Mouse (Mus musculus): ENCODE measurements around the gene Capn11. TPM values are rescaled to one million over a fixed set of nuclear protein-coding genes. Genes with fewer than 3 reads are reported as not detected.
"Not testable (repeated sequence)": the region's sequence is repeated elsewhere in the genome, so short reads cannot be mapped to it uniquely, and the experiment has no call there.

Capn11 gene
- polyA plus RNA-seq, 1 experiment from 2014 or later: 0.52 TPM

- no peak overlapping the region for H3K27ac ChIP-seq (ENCODE audit: low read depth, low read length)
These were observed 31.0 kb downstream of the Capn11 start for GRCm38 (mm10) chr17:45628160-45628559.

GRCm38 (mm10) chr17:45626577-45627134 is 32.5 kb downstream of the Capn11 start:
- Histone ChIP-seq H3K36me3 (ENCODE audit: control insufficient read depth, insufficient read depth, low read length) (no peaks in the 10 kb centered on the region), H3K9ac (ENCODE audit: low read length) (no peak overlapping the region; the same call in 1 of the 2 replicates), H3K4me3 (ENCODE audit: low read depth, low read length) (no peak overlapping the region), H3K9me3 (ENCODE audit: control insufficient read depth, low read length) (no peaks in the 10 kb centered on the region), H3K4me2 (no peak overlapping the region; the same call in 1 of the 2 replicates), H3K4me1 (ENCODE audit: control insufficient read depth, insufficient read depth, low read length) (0 out of 2 replicates have a peak, but pooled peaks cover 4% of the 10 kb centered on the region), H3K27ac (ENCODE audit: low read depth, low read length) (no peak overlapping the region), H3K27me3 (ENCODE audit: control insufficient read depth, insufficient read depth, low read length) (no peaks in the 10 kb centered on the region)
- DNase-seq (ENCODE audit: low spot score, missing footprints) (peak; percentile 98), ATAC-seq (ENCODE audit: low FRiP score) (peak; percentile 45)
- 26% methylated on average over 15 of the region's 15 CpGs for WGBS

More at GRCm38 (mm10) chr17:45628160-45628559, 31.0 kb downstream of the Capn11 start:
- Histone ChIP-seq H3K4me2 (no peak overlapping the region), H3K9me3 (ENCODE audit: control insufficient read depth, low read length) (no peaks in the 10 kb centered on the region), H3K4me3 (ENCODE audit: low read depth, low read length) (no peak overlapping the region), H3K9ac (ENCODE audit: low read length) (no peak overlapping the region), H3K4me1 (ENCODE audit: control insufficient read depth, insufficient read depth, low read length) (0 out of 2 replicates have a peak, but pooled peaks cover 4% of the 10 kb centered on the region), H3K27me3 (ENCODE audit: control insufficient read depth, insufficient read depth, low read length) (no peaks in the 10 kb centered on the region), H3K36me3 (ENCODE audit: control insufficient read depth, insufficient read depth, low read length) (no peaks in the 10 kb centered on the region)
- ATAC-seq (ENCODE audit: low FRiP score) (no peak), DNase-seq (ENCODE audit: low spot score, missing footprints) (no peak)
- WGBS: 17% methylated on average over 3 of the region's 3 CpGs

DNA sequence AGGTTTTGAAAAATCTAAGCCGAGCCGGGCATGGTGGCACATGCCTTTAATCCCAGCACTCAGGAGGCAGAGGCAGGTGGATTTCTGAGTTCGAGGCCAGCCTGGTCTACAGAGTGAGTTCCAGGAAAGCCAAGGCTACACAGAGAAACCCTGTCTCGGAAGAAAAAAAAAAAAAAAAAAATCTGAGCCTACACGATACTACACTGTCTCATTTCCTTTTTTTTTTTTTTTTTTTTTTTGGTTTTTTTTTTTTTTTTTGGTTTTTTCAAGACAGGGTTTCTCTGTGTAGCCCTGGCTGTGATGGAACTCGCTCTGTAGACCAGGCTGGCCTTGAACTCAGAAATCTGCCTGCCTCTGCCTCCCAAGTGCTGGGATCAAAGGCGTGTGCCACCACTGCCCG is 35.7 kb downstream of the Capn11 start:
- not testable (repeated sequence) for H3K27ac ChIP-seq (ENCODE audit: low read depth, low read length); H3K4me2 ChIP-seq; H3K9ac ChIP-seq (ENCODE audit: low read length); H3K4me1 ChIP-seq (ENCODE audit: control insufficient read depth, insufficient read depth, low read length); H3K27me3 ChIP-seq (ENCODE audit: control insufficient read depth, insufficient read depth, low read length); H3K36me3 ChIP-seq (ENCODE audit: control insufficient read depth, insufficient read depth, low read length); ATAC-seq (ENCODE audit: low FRiP score); H3K9me3 ChIP-seq (ENCODE audit: control insufficient read depth, low read length); DNase-seq (ENCODE audit: low spot score, missing footprints); H3K4me3 ChIP-seq (ENCODE audit: low read depth, low read length)
- WGBS: 92% methylated on average over 8 of the region's 8 CpGs

DNA sequence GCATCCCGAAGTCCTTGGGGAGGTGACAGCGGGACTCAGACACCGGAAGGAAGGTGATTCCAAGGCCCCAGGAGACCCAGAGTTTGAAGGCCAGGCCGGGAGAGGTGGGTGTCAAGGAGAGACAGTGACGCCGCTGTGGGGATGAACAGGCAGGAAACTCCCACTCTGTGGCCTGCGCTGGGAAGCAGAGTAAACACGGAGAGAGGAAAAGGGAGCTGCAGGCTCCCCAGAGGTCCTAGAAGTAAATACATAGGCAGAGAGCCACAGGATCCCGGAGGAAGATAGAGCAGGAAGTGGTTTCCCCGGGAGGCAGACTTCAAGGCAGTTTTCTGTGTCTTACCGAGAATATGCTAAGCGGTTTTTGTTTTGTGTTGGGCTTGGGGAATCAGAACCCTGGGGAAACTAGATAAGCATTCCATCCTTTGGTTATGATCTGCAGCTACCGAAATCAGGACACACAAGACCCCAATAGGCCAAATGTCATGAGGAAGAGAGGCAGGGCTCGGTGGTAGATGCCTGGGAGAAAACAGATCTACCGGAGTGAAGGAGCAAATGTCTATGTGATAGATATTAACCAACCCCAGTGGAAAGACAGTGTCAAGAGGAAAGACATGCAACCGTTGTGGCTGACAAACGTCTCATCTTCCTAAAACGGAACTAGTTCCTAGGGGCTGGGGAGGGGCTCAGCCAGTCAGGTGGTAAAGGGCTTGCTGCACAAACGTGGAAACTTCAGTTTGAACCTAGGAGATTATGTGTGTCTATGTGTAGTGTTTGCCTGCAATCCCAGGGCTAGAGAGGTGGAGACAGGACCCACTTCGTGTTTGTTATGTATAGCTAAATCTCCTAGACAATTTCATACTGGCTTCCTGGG is 39.5 kb downstream of the Capn11 start:
- Histone ChIP-seq H3K27me3 (ENCODE audit: control insufficient read depth, insufficient read depth, low read length) (no peaks in the 10 kb centered on the region), H3K27ac (ENCODE audit: low read depth, low read length) (no peak overlapping the region), H3K9me3 (ENCODE audit: control insufficient read depth, low read length) (no peaks in the 10 kb centered on the region), H3K4me2 (peak overlapping the region; percentile 22), H3K36me3 (ENCODE audit: control insufficient read depth, insufficient read depth, low read length) (no peaks in the 10 kb centered on the region), H3K4me1 (ENCODE audit: control insufficient read depth, insufficient read depth, low read length) (0 out of 2 replicates have a peak, but pooled peaks cover 4% of the 10 kb centered on the region), H3K4me3 (ENCODE audit: low read depth, low read length) (0 out of 2 replicates have a peak overlapping the region, but pooled peaks have one; percentile 1), H3K9ac (ENCODE audit: low read length) (peak overlapping the region; percentile 44; the same call in 1 of the 2 replicates)
- ATAC-seq (ENCODE audit: low FRiP score) (no peak), DNase-seq (ENCODE audit: low spot score, missing footprints) (peak; percentile 86)
- WGBS: 33% methylated on average over 20 of the region's 20 CpGs

GRCm38 (mm10) chr17:45618941-45619385 is 40.2 kb downstream of the Capn11 start:
- ATAC-seq (ENCODE audit: low FRiP score) (peak; percentile 30; the same call in 1 of the 2 replicates), DNase-seq (ENCODE audit: low spot score, missing footprints) (peak; percentile 91)
- H3K9me3 ChIP-seq (ENCODE audit: control insufficient read depth, low read length): no peaks in the 10 kb centered on the region
- peak overlapping the region; percentile 22 for H3K4me2 ChIP-seq
- H3K27ac ChIP-seq (ENCODE audit: low read depth, low read length): no peak overlapping the region
- peak overlapping the region; percentile 44; the same call in 1 of the 2 replicates for H3K9ac ChIP-seq (ENCODE audit: low read length)
- no peak overlapping the region for H3K4me3 ChIP-seq (ENCODE audit: low read depth, low read length)
- WGBS: 15% methylated on average over 8 of the region's 8 CpGs
- no peaks in the 10 kb centered on the region for H3K36me3 ChIP-seq (ENCODE audit: control insufficient read depth, insufficient read depth, low read length)
- 0 out of 2 replicates have a peak, but pooled peaks cover 4% of the 10 kb centered on the region for H3K4me1 ChIP-seq (ENCODE audit: control insufficient read depth, insufficient read depth, low read length)
- no peaks in the 10 kb centered on the region for H3K27me3 ChIP-seq (ENCODE audit: control insufficient read depth, insufficient read depth, low read length)

DNA sequence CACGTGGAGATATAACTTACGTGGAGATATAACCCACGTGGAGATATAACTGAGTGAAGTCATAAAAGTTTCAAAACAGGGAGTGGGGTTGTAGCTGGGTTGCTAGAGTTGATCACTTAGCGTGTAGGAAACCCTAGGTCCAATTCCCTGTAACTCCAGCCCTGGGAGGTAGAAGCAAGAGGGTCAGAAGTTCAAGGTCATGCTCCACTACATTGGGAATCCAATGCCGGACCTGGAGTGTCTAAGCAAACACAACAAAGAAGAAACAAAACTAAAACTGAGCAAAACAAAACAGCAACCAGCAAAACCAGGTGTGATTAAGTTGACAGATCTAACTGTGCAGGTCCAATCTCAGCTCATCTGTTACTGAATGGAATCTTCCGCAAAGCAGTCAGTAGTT is 41.5 kb downstream of the Capn11 start:
- Histone ChIP-seq H3K4me1 (ENCODE audit: control insufficient read depth, insufficient read depth, low read length) (0 out of 2 replicates have a peak, but pooled peaks cover 4% of the 10 kb centered on the region), H3K27ac (ENCODE audit: low read depth, low read length) (no peak overlapping the region), H3K4me2 (no peak overlapping the region), H3K4me3 (ENCODE audit: low read depth, low read length) (no peak overlapping the region), H3K36me3 (ENCODE audit: control insufficient read depth, insufficient read depth, low read length) (no peaks in the 10 kb centered on the region), H3K9ac (ENCODE audit: low read length) (no peak overlapping the region), H3K27me3 (ENCODE audit: control insufficient read depth, insufficient read depth, low read length) (no peaks in the 10 kb centered on the region), H3K9me3 (ENCODE audit: control insufficient read depth, low read length) (no peaks in the 10 kb centered on the region)
- DNase-seq (ENCODE audit: low spot score, missing footprints): no peak
- no peak for ATAC-seq (ENCODE audit: low FRiP score)
- WGBS: 89% methylated on average over 6 of the region's 6 CpGs

DNA sequence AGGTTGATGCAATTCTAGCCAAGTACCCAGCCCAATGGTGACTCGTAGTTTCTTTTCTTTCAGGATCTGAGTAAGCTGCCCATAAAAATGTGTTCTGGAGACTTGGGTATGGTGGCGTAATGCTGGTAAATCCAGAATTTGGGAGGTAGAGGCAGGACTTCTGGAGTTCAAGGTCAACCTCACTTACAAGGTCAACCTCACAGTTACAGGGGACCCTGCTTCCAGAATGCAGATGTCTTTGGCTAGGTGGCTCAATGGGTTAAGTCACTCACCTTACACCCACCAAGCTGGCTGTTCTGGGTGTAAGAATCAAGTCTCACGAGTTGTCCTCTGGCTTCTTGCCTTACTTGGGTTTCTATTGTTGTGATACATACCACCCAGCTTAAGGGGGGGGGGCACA is 42.4 kb downstream of the Capn11 start:
- Histone ChIP-seq H3K4me3 (ENCODE audit: low read depth, low read length) (no peak overlapping the region), H3K36me3 (ENCODE audit: control insufficient read depth, insufficient read depth, low read length) (no peaks in the 10 kb centered on the region)
- 86% methylated on average over 3 of the region's 3 CpGs for WGBS

GRCm38 (mm10) chr17:45616046-45616650 is 43.0 kb downstream of the Capn11 start:
- H3K9me3 ChIP-seq (ENCODE audit: control insufficient read depth, low read length): no peaks in the 10 kb centered on the region
- H3K36me3 ChIP-seq (ENCODE audit: control insufficient read depth, insufficient read depth, low read length): no peaks in the 10 kb centered on the region
- no peak for ATAC-seq (ENCODE audit: low FRiP score)
- no peak overlapping the region for H3K9ac ChIP-seq (ENCODE audit: low read length)
- no peak overlapping the region for H3K4me2 ChIP-seq
- WGBS: 77% methylated on average over 4 of the region's 4 CpGs
- 0 out of 2 replicates have a peak, but pooled peaks cover 4% of the 10 kb centered on the region for H3K4me1 ChIP-seq (ENCODE audit: control insufficient read depth, insufficient read depth, low read length)
- H3K27me3 ChIP-seq (ENCODE audit: control insufficient read depth, insufficient read depth, low read length): no peaks in the 10 kb centered on the region
- H3K27ac ChIP-seq (ENCODE audit: low read depth, low read length): no peak overlapping the region
- DNase-seq (ENCODE audit: low spot score, missing footprints): no peak
- no peak overlapping the region for H3K4me3 ChIP-seq (ENCODE audit: low read depth, low read length)

More for the DNA sequence above, 42.4 kb downstream of the Capn11 start:
- H3K27me3 ChIP-seq (ENCODE audit: control insufficient read depth, insufficient read depth, low read length): no peaks in the 10 kb centered on the region
- H3K4me1 ChIP-seq (ENCODE audit: control insufficient read depth, insufficient read depth, low read length): 0 out of 2 replicates have a peak, but pooled peaks cover 4% of the 10 kb centered on the region
- H3K9me3 ChIP-seq (ENCODE audit: control insufficient read depth, low read length): no peaks in the 10 kb centered on the region
- DNase-seq (ENCODE audit: low spot score, missing footprints) (no peak), ATAC-seq (ENCODE audit: low FRiP score) (no peak)
- H3K9ac ChIP-seq (ENCODE audit: low read length): no peak overlapping the region
- H3K4me2 ChIP-seq: no peak overlapping the region
- no peak overlapping the region for H3K27ac ChIP-seq (ENCODE audit: low read depth, low read length)
